Mouse (Mus musculus) R1 (cell line): ENCODE results near the gene Asxl1.

Experiments used
- DNase-seq: peaks from one replicate; pipeline ENCODE4 v3.0.0-alpha.2; 2018; ENCODE audit warnings: low read depth, low spot score

The Asxl1 gene

GRCm38 (mm10) chr2:153412563-153412962 is 66.9 kb downstream of the Asxl1 start:
- DNase-seq = peak; percentile 42

- peak; percentile 49 for DNase-seq
Observed at GRCm38 (mm10) chr2:153414607-153415006, 69.0 kb downstream of the Asxl1 start.

GRCm38 (mm10) chr2:153417841-153418240 is 72.2 kb downstream of the Asxl1 start:
- no peak for DNase-seq

GRCm38 (mm10) chr2:153418381-153418780 is 72.8 kb downstream of the Asxl1 start:
- DNase-seq = no peak

GRCm38 (mm10) chr2:153421233-153421632 is 75.6 kb downstream of the Asxl1 start:
- DNase-seq = peak; percentile 63

GRCm38 (mm10) chr2:153422051-153422450 is 76.4 kb downstream of the Asxl1 start:
- DNase-seq = peak; percentile 50

- no peak for DNase-seq
Observed at GRCm38 (mm10) chr2:153423113-153423512, 77.5 kb downstream of the Asxl1 start.

- no peak for DNase-seq
Observed at GRCm38 (mm10) chr2:153424557-153424956, 78.9 kb downstream of the Asxl1 start.

GRCm38 (mm10) chr2:153425124-153425844 is 79.7 kb downstream of the Asxl1 start:
- no peak for DNase-seq

GRCm38 (mm10) chr2:153425998-153426670 is 80.5 kb downstream of the Asxl1 start:
- no peak for DNase-seq

- DNase-seq = no peak
Observed at GRCm38 (mm10) chr2:153426931-153427330, 81.3 kb downstream of the Asxl1 start.

- DNase-seq = no peak
Observed at GRCm38 (mm10) chr2:153428485-153428884, 82.9 kb downstream of the Asxl1 start.

GRCm38 (mm10) chr2:153430571-153430970 is 84.9 kb downstream of the Asxl1 start:
- no peak for DNase-seq

GRCm38 (mm10) chr2:153432492-153432891 is 86.9 kb downstream of the Asxl1 start:
- no peak for DNase-seq

GRCm38 (mm10) chr2:153433859-153434258 is 88.2 kb downstream of the Asxl1 start:
- no peak for DNase-seq

- peak; percentile 48 for DNase-seq
Observed at GRCm38 (mm10) chr2:153434880-153435831, 89.5 kb downstream of the Asxl1 start.

- DNase-seq = peak; percentile 86
Observed at GRCm38 (mm10) chr2:153436641-153437305, 91.1 kb downstream of the Asxl1 start.

GRCm38 (mm10) chr2:153437306-153437659 is 91.7 kb downstream of the Asxl1 start:
- DNase-seq = peak; percentile 32

GRCm38 (mm10) chr2:153440755-153441154 is 95.1 kb downstream of the Asxl1 start:
- DNase-seq = no peak

GRCm38 (mm10) chr2:153441228-153441627 is 95.6 kb downstream of the Asxl1 start:
- DNase-seq = peak; percentile 81

- no peak for DNase-seq
Observed at GRCm38 (mm10) chr2:153442720-153443119, 97.1 kb downstream of the Asxl1 start.
